Mouse (Mus musculus) erythroblast, embryonic 14.5 days (primary cell): ENCODE results near the gene Neb.

Experiments
- GATA1 ChIP-seq: IDR thresholded peaks from 2 replicates; pipeline ENCODE4 v1.6.1; 2012; ENCODE audit warnings: low read length, inconsistent platforms, mixed read lengths
- TAL1 ChIP-seq: IDR thresholded peaks from 3 replicates; pipeline ENCODE4 v1.6.1; 2012; ENCODE audit warnings: low read length, inconsistent platforms, mixed read lengths

- TF ChIP-seq GATA1 (no peak), TAL1 (no peak)
These were observed 8.2 kb upstream of the Neb start for GRCm38 (mm10) chr2:52386451-52386850.
